Mouse (Mus musculus): ENCODE data around the gene Zfp317.
A peak's percentile ranks its signal among the peaks of the same experiment; 100 is the strongest.
"Not testable (repeated sequence)": the region's sequence is repeated elsewhere in the genome, so short reads cannot be mapped to it uniquely, and the experiment has no call there.

Gene Zfp317

DNA sequence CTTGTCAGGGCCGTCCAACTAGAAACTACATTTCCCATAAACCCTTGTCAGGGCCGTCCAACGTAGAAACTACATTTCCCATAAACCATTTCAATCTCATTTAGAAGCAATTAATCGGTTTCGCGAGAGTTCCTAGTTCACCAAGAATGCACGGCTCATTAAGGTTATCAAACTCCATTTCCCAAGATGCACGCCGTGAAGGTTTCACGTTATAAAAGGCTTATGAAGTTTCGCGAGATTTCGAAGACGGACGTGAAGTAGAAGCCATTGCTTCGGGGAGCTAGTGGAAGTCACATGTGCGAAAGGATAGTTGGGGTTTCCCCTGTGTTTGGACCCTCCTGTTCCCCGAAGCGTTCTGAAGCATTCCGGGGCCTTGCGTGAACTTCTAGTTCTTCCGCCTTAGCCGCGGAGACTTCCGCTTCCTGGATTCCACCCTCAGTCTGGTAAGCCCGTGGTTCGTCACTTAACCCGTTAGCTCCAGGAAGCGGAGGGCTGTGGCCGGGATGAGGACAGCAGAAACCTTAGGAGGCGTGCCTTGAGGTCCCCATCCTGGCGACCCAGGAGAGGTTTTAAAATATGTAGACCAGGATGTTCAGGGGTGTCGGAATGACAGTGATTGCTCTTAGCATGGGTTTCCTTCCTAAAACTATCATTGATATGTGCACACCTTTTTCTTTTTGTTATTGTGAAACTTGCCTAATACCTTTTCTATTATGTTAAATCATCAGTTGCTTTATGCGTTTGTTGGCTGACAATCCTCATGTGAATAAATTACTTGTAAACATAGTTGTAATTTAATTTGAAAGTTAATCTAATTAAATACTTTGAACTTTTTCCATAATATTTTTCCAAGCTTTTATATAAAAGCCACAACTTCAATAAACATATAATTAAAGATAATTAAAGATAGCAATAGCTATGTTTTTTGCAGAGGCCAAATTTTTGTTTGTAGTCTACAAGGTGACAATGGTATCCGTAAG lies at the start of gene Zfp317:
Zfp317 (plus strand) TSS at position 260 of the 980 bp plus-strand sequence.
- peak; percentile 98 for DNase-seq (ENCODE audit: low read depth)

DNA sequence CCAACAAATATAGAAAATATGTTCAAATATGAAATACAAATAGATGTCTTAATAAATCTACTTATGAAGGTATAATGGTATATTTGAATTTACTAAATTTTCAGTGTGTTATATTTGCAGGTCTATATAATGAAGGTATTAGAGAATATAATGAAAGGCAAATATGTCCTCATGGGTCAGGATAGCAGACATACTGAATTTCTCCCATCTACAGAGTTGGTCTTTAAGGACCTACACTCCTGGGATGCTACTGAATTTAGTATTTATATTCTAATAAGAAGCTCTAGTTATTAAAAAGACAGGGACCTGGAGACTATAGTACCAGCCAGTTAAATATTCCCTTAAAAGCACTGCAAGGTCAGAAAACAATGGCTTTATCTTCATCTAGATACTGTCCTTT lies 39.6 kb upstream of the Zfp317 start, which contains the start of gene Olfr855:
Olfr855 (plus strand) TSS at position 301 of the 400 bp plus-strand sequence.
- DNase-seq (ENCODE audit: low read depth) = no peak

DNA sequence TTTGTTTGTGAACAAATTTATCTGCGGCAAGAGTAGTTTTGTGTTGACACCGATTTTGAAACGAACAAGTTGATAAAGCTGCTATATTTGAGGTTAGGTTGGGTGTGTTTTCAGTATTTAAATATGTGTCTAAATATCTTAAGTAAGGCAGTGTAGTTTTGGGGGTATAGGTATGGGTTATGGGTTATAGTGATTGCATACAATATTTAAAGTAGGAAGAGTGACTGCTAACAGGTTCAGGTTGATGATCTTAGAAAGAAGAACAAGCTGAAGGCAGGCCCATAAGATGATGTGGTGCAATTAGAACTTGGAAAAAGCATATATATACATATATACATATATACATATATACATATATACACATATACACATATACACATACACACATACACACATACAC lies 605 bp upstream of the Zfp317 start:
- peak; percentile 17 for DNase-seq (ENCODE audit: low read depth)

DNA sequence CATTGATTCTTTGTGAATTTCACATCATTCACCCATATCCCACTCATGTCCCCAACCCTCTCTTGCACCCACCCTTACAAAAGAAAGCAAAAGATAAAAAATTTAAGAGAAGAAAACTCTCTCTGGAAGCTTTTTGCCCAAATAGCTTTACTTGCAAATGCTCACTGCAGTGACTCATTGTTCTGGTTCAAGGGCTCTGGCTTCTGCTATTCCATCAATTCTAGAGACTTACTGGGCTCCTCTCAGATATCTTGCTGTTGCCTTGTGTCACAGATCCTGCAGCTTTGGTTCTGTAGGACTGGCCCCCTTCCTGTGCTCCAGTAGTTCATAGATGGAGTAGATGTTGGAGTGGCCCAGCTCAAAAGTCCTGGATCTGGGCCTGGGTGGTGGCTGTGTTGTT lies 7.7 kb downstream of the Zfp317 start:
- DNase-seq (ENCODE audit: low read depth) = no peak

DNA sequence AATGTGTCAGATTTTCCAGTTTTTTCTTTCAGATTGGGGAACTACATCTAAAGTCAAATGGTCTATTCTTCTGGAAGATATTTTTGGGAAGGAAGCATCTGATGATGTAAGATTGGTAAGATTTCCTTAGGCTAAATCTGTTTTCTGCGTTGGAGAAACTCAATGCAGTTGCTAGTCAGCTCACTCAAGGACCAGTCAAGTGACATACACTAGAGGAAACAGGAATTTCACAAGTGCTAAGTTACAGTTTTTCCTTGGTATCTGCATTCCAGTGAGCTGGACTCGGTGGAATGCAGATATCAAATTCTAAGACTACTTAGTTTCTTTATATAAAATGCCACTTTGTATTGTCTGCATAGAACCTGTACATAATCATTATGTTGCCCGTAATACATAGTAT lies 23.3 kb downstream of the Zfp317 start:
- no peak for DNase-seq (ENCODE audit: low read depth)

DNA sequence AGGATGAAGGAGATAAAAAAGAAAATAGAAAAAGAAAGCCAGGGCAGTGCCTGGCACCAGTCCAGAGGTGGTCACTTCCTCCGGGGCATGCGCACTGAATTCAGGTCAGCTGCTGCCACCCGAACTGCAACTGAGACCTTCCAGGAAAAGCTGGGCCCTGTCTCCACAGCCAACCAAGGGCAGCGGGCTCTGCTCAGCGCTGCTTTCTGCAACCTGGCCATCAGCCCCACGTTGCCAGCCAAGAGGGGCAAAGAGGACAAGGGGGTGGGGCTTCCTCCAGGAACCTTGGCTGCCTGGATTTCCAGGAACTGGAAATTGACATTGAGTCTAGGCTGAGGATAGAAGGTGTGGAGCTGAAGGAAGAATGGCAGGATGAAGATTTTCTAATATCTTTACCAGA lies 68.4 kb downstream of the Zfp317 start:
- DNase-seq (ENCODE audit: low read depth) = no peak

DNA sequence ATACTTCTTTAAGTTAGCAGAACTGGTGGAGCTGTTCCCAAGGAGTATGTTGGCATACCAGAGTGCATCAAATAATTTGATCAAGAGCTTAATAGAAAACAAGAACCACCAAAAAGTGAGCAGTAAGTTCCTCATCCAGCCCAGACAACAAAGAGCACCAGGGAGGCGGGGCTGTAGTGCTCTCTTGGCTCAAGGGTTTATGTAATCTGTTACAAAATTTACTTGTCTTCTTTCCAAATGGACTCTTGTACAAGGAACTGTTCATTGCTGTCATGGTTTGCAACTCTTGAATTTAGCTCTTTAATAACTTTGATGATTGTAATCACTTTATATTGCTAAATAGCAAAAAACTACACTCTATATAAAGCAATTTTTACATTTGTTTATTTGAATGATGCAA lies 69.5 kb downstream of the Zfp317 start:
- no peak for DNase-seq (ENCODE audit: low read depth)

DNA sequence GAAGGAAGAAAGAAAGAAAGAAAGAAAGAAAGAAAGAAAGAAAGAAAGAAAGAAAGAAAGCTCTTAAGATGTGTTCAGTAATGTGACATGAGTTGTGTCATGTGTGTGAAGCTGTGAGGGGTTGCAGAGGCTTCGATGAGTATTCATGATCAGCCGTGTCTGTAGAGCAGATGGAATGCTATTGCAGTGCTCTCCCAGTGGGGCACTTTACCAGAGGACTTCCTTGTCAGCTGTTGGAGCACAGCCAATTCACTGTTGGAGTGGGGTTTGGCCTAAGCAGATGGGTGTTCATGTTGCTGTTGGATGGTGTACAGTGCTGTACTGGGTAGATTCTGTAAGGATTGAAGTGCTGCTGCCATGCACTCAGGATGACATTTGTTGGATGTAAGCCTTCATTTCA lies 70.5 kb downstream of the Zfp317 start:
- DNase-seq (ENCODE audit: low read depth) = no peak

DNA sequence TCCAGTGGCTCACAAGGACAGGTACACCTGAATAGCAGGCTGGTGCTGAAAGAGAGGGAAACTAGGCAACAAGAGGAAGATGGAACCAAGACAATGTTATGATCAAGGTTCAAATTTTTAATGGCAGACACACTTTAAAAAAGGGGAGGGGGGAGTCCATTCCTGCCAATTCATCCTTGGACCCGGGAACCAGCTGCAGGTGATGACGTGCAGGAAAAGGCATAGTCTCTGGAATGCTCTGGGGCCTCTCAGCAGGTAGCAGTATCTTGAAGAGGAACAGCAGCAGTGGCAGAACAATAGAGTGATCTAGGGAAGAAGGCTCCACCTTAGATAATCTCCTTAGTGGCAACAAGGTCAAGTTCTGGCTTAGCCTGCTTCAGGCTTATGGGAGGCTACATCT lies 72.4 kb downstream of the Zfp317 start:
- not testable (repeated sequence) for DNase-seq (ENCODE audit: low read depth)

DNA sequence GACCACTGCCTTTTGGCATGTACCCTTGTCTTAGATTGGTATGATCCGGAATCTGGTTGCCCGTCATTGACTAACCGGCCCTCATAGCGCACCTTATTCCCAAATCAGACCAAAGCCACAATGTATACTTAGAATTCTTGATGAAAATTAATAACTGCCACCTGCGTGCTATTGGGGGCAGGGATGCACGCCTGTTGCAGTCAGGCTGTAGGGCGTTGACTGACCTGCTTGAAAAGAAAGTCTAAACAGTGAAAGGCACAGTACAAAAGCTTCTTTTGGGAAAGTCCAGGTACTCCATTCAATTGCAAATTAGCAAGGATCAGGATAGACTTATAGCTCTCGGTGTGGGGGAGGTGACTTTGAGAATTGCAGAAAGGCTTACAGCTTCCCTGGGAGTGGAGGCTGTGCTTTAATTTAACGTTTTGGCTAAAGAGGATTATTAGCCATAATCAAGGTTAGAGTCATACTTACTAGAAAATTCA lies 73.0 kb downstream of the Zfp317 start:
- not testable (repeated sequence) for DNase-seq (ENCODE audit: low read depth)

Data from naive thymus-derived CD4-positive, alpha-beta T cell, adult 2 months (primary cell).